10 mouse cellular contexts compared by ENCODE assay signal in the genomic region with DNA sequence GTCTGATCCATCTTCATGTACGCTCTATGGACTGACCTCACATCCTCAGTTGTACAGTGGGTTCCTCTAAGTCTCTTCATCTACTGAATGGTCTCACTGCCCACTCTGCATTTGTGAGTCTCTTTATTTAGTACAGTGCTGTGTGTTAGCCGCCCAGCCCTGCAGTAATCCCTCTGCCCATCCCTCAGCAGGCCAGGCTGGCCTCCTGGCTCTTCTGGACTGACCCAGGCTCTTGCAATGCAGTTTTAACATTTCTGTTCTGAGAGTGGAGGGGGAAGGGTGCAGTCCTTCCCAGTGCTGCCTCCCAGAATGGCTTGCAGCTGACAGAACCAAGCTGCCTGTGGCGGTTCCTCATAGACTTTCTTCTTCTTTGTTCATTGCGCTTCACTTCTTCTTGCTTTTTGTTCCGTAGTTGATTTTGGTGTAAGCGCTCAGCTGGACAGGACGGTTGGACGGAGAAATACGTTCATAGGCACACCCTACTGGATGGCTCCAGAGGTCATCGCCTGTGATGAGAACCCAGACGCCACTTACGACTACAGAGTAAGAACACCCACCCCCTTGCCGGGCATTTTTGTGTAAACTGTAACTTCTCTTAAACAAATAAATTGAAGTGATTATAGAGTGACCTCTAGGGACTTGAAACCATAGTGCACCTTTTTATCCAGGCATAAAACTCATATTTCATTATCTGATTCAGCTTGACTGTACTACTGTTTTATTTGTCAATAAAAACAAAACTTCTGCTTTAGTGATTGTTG.
A peak's percentile ranks its signal among the peaks of the same experiment; 100 is the strongest.
DNase-seq lines count a peak whose midpoint lies in the region; ATAC-seq and TF ChIP-seq lines count a peak whose summit lies in the region.
"Had no signal": no experiment of that assay in that cellular context is flagged by ENCODE, and none has a peak within 500 bp of the region (broad histone marks: within the 10 kb centered on the region; RNA-seq: fewer than 3 reads in every experiment).

No protein-coding gene starts in this region.

- H3K4me1 ChIP-seq in intestine, embryonic 14.5 days (replicated peaks; ENCODE audit: control insufficient read depth, insufficient read depth, low read length) = 0 out of 2 replicates have a peak, but pooled peaks cover 3% of the 10 kb centered on the region
- peaks cover 3% of the 10 kb centered on the region; the same call in 1 of the 2 replicates for H3K4me1 ChIP-seq in intestine, embryonic 15.5 days (replicated peaks)
- H3K4me1 ChIP-seq in lung, postnatal 0 days (ENCODE audit: insufficient read depth, low read depth, low read length) = no peaks in the 10 kb centered on the region
- H3K4me1 ChIP-seq: liver, embryonic 15.5 days had no signal

- 65% methylated on average over 13 of the region's 13 CpGs for WGBS in intestine, embryonic 14.5 days
- 51% methylated on average over 13 of the region's 13 CpGs for whole genome bisulfite sequencing in intestine, embryonic 15.5 days
- WGBS in lung, postnatal 0 days = 50% methylated on average over 13 of the region's 13 CpGs

- no peak overlapping the region for H3K4me2 ChIP-seq in intestine, embryonic 14.5 days (ENCODE audit: low read length)
- H3K4me2 ChIP-seq in intestine, embryonic 15.5 days (replicated peaks) = no peak overlapping the region
- no peak overlapping the region for H3K4me2 ChIP-seq in lung, postnatal 0 days (replicated peaks; ENCODE audit: low read depth, low read length)
- H3K4me2 ChIP-seq: liver, embryonic 15.5 days had no signal

- no peak overlapping the region for H3K4me3 ChIP-seq in intestine, embryonic 14.5 days (ENCODE audit: low read depth, low read length)
- H3K4me3 ChIP-seq in intestine, embryonic 15.5 days (replicated peaks) = no peak overlapping the region
- H3K4me3 ChIP-seq in lung, postnatal 0 days (ENCODE audit: low read depth, low read length) = no peak overlapping the region
- H3K4me3 ChIP-seq: liver, embryonic 15.5 days had no signal

- H3K27ac ChIP-seq in intestine, embryonic 14.5 days (ENCODE audit: low read depth) = peak overlapping the region; percentile 4; the same call in 1 of the 2 replicates
- no peak overlapping the region for H3K27ac ChIP-seq in intestine, embryonic 15.5 days
- H3K27ac ChIP-seq in lung, postnatal 0 days (ENCODE audit: low read length) = no peak overlapping the region
- H3K27ac ChIP-seq: liver, embryonic 15.5 days had no signal

- peaks cover 92% of the 10 kb centered on the region for H3K36me3 ChIP-seq in intestine, embryonic 14.5 days (ENCODE audit: control insufficient read depth, insufficient read depth, low read length)
- peaks cover 30% of the 10 kb centered on the region for H3K36me3 ChIP-seq in intestine, embryonic 15.5 days
- H3K36me3 ChIP-seq in lung, postnatal 0 days (ENCODE audit: insufficient read depth, low read length) = peaks cover 25% of the 10 kb centered on the region; the same call in 1 of the 2 replicates

- TF ChIP-seq POLR2A in brain, embryonic 14.5 days (IDR thresholded peaks at IDR 0.05; ENCODE audit: borderline replicate concordance, extremely low read depth, insufficient read depth, insufficient read length, poor library complexity, severe bottlenecking) = no peak

- no peaks in the 10 kb centered on the region for H3K9me3 ChIP-seq in intestine, embryonic 14.5 days (ENCODE audit: control insufficient read depth, low read length)
- H3K9me3 ChIP-seq in intestine, embryonic 15.5 days = no peaks in the 10 kb centered on the region
- H3K9me3 ChIP-seq in lung, postnatal 0 days (ENCODE audit: low read length) = no peaks in the 10 kb centered on the region
- H3K9me3 ChIP-seq: liver, embryonic 15.5 days had no signal

- TF ChIP-seq EP300 in lung, postnatal 0 days (IDR thresholded peaks at IDR 0.05) = no peak

- 0 out of 2 replicates have a peak, but pooled peaks have one; percentile 15 for ATAC-seq in intestine, embryonic 14.5 days (replicated peaks; ENCODE audit: low FRiP score, low TSS enrichment, low read depth)
- no peak; the same call in 1 of the 2 replicates for ATAC-seq in intestine, embryonic 15.5 days
- ATAC-seq in lung, postnatal 0 days = peak; percentile 43

- no peaks in the 10 kb centered on the region for H3K27me3 ChIP-seq in intestine, embryonic 14.5 days (replicated peaks; ENCODE audit: control insufficient read depth, insufficient read depth, low read length)
- H3K27me3 ChIP-seq in intestine, embryonic 15.5 days (replicated peaks) = no peaks in the 10 kb centered on the region
- no peaks in the 10 kb centered on the region for H3K27me3 ChIP-seq in lung, postnatal 0 days (replicated peaks; ENCODE audit: insufficient read depth, low read length)
- H3K27me3 ChIP-seq: liver, embryonic 15.5 days had no signal

- DNase-seq in intestine, embryonic 14.5 days (ENCODE audit: low spot score) = no peak
- DNase-seq in CD4-positive helper T cell, adult 2 months (ENCODE audit: low read depth, low spot score) = peak; percentile 33
- peak; percentile 33 for DNase-seq in brain, embryonic 14.5 days (ENCODE audit: low read depth)
- peak; percentile 65 for DNase-seq in lung, postnatal 0 days (ENCODE audit: low spot score)
- DNase-seq in ovary, postnatal 14 days (ENCODE audit: low spot score) = no peak
- no peak for DNase-seq in cerebellum, adult 11-12 months
- DNase-seq in frontal cortex, postnatal 36 days (ENCODE audit: low spot score in 2 of 2) = no peak
- DNase-seq: cerebellum, adult 11 months had no signal

- TF ChIP-seq CTCF in brain, embryonic 14.5 days (IDR thresholded peaks at IDR 0.05; ENCODE audit: borderline replicate concordance, extremely low read depth, insufficient read depth, insufficient read length) = no peak
- TF ChIP-seq CTCF in lung, postnatal 0 days (IDR thresholded peaks at IDR 0.05) = peak; percentile 49

- H3K9ac ChIP-seq in intestine, embryonic 14.5 days (ENCODE audit: low read length) = no peak overlapping the region
- H3K9ac ChIP-seq in intestine, embryonic 15.5 days = no peak overlapping the region
- no peak overlapping the region for H3K9ac ChIP-seq in lung, postnatal 0 days (replicated peaks; ENCODE audit: low read depth)
- H3K9ac ChIP-seq: liver, embryonic 15.5 days had no signal

Comparison
In these comparisons a context has a peak if more than half of its experiments do, and no peak if none do; other contexts are left out.
1. DNase-seq: peak in CD4-positive helper T cell, adult 2 months (single experiment), brain, embryonic 14.5 days (single experiment) and lung, postnatal 0 days (single experiment); none in intestine, embryonic 14.5 days (single experiment), ovary, postnatal 14 days (single experiment), cerebellum, adult 11-12 months (single experiment) and frontal cortex, postnatal 36 days (0 of 2).